Mouse (Mus musculus) thymus, postnatal 4 days (tissue): ENCODE results near the gene Gas2l2.

ENCODE experiments used
- DNase-seq: peaks from one replicate; pipeline ENCODE4 v3.0.0; 2021

Gene Gas2l2

DNA sequence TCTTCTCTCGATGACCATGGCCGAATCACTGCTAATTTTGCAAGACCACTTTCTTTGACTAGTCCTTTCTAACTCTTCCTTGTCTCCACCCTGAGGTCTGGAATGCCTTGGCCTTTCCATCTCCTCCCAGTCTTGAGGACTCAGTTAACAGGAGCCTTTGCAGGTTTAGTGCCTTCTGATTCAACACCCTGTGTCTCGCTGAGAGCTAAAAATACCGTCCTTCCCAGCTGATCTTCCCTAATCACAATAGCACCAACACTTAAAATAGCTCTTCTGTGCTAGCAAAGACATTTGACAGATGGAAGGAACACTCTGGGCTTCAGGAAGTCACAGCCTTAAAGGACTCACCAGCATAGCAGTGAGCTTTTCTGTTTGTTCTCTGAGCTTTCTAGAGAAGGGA is 36.2 kb downstream of the Gas2l2 start:
- no peak for DNase-seq

DNA sequence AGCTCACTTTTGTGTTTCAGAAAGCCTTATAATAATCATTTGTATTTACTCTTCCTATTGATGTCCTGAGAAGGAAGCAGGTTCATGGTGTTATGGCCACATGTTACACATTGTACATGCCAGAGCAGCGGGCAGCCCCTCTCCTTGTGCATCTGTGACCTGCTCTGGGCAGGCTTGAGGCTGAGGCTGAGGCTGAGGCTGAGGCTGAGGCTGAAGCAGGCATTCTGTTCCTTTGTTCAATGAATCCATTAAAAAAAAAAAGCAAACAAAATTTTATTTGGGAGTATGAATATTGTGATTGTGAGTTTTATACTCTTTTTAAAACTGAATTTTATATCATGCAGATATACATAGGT is 45.7 kb downstream of the Gas2l2 start:
- DNase-seq: no peak

DNA sequence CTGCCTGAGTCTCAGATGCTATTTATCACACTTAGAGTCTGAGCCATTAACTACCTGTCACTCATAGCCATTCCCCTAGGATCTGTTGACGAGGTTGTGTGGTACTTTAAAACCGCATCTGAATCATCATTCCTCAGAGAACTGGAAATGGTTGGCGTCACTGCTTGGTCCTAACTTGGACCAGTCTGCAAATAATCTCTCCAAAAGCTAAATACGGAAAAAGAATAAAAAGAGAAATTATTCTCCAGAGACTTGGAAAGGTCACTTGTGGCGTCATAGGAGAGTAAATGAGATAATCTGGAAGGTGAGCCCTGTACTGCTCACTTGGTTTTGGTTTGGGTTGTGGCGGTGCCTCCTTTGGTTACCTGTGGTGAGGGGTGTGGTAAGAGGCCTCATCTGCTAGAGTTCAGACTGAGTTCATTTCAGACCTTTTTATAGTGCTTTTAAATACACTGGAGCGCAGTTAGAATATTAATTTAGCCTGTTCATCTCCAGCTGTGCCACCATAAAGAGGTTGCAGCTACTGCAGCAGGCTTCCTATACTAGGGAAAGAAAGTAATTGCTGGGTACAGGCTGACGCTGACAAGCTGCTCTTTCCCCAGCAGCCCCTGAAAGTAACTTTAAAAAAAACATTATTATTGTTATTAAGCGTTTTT is 46.3 kb downstream of the Gas2l2 start:
- no peak for DNase-seq

DNA sequence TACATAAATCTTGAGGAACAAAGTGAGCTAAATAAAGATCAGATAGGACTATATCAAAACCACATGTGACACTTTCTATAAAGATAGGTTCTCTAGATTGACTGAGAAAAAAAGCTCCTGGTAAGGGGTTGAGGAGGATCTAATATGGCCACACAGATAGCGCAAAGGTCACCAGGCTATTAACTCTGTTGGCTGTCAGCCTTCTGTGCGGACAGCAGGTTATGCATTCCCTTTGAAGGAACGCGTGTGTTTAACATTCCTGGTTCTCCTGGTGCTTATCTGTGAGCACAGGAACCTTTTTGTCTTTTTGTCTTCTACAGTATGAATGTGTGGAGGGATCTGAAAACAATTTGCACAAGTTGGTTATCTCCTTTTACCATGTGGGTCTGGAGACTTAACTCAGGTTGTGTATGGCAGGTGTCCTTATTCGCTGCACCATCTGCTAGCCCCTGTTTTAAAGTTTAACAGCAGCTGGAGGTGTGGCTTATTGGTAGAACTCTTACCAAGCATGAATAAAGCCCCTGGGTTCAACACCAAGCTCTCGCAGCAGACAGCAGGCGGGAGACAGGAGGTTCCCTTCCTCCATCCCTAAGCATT is 49.4 kb downstream of the Gas2l2 start:
- DNase-seq: no peak
